ENCODE assay signal across 19 mouse cellular contexts in genomic region chr4:116729532-116729931, GRCm38 (mm10).
"Had no signal": no experiment of that assay in that cellular context is flagged by ENCODE, and none has a peak within 500 bp of the region (broad histone marks: within the 10 kb centered on the region; RNA-seq: fewer than 3 reads in every experiment).

No protein-coding gene starts in this region.

- H3K27me3 ChIP-seq: lung, embryonic 15.5 days; midbrain, embryonic 13.5 days; midbrain, embryonic 15.5 days; neural tube, embryonic 12.5 days; stomach, embryonic 15.5 days had no signal

- ATAC-seq: liver, postnatal 0 days; lung, postnatal 0 days; midbrain, embryonic 13.5 days; midbrain, embryonic 15.5 days had no signal

- DNase-seq: liver, postnatal 0 days; lung, adult 2 months; lung, postnatal 14 days; lung, postnatal 36 days; right cerebral cortex, postnatal 14 days; spleen, adult 18-20 months; thymus, adult 2 months; thymus, postnatal 25 days; thymus, postnatal 4 days had no signal

- H3K4me3 ChIP-seq: lung, embryonic 15.5 days; megakaryocyte, embryonic 14.5 days; midbrain, embryonic 13.5 days; midbrain, embryonic 15.5 days; neural tube, embryonic 12.5 days; stomach, embryonic 15.5 days had no signal

- H3K36me3 ChIP-seq: lung, embryonic 15.5 days; midbrain, embryonic 13.5 days; midbrain, embryonic 15.5 days; neural tube, embryonic 12.5 days; stomach, embryonic 15.5 days had no signal

- H3K9ac ChIP-seq: liver, postnatal 0 days; lung, embryonic 15.5 days; midbrain, embryonic 13.5 days; midbrain, embryonic 15.5 days; neural tube, embryonic 12.5 days; stomach, embryonic 15.5 days had no signal

- H3K27ac ChIP-seq: lung, embryonic 15.5 days; macrophage; midbrain, embryonic 13.5 days; midbrain, embryonic 15.5 days; neural tube, embryonic 12.5 days; stomach, embryonic 15.5 days; stomach, postnatal 0 days had no signal

- H3K9me3 ChIP-seq: lung, embryonic 15.5 days; megakaryocyte, embryonic 14.5 days; midbrain, embryonic 13.5 days; midbrain, embryonic 15.5 days; neural tube, embryonic 12.5 days; stomach, embryonic 15.5 days had no signal

- H3K4me1 ChIP-seq: megakaryocyte, embryonic 14.5 days; midbrain, embryonic 13.5 days; midbrain, embryonic 15.5 days; neural tube, embryonic 12.5 days; stomach, embryonic 15.5 days had no signal

- H3K4me2 ChIP-seq: lung, embryonic 15.5 days; midbrain, embryonic 11.5 days; midbrain, embryonic 13.5 days; midbrain, embryonic 15.5 days; neural tube, embryonic 12.5 days; stomach, embryonic 15.5 days had no signal
